Mouse (Mus musculus) CD4-positive, CD25-positive, alpha-beta regulatory T cell (primary cell): ENCODE measurements around the gene Ppil4. TPM values are rescaled to one million over a fixed set of nuclear protein-coding genes. Genes with fewer than 3 reads are reported as not detected.

Experiments
- polyA plus RNA-seq: library from polyadenylated mRNA; unstranded; fragments of 100-300 nt; shearing (Covaris generic); gene quantifications from one replicate; pipeline ENCODE4 v1.2.1, GENCODE M21; 2017

Gene Ppil4
- polyA plus RNA-seq = 86.1 TPM

GRCm38 (mm10) chr10:7792751-7793385 lies at the start of gene Ppil4, which contains the start of gene Ginm1:
Gene Ppil4 (plus strand): TSS chr10:7792891.
Gene Ginm1 (minus strand): TSS chr10:7792824.

GRCm38 (mm10) chr10:7832171-7832676 lies 39.5 kb downstream of the Ppil4 start, which contains the start of gene Zc3h12d:
Gene Zc3h12d (plus strand): TSS chr10:7832470.

Other genes starting within 250 kb of the Ppil4 start
- 1.5 TPM for gene Lrp11, start 203.1 kb upstream of the Ppil4 start, polyA plus RNA-seq
- 19.5 TPM for gene Nup43, start 125.4 kb upstream of the Ppil4 start, polyA plus RNA-seq
- gene Pcmt1, start 111.8 kb upstream of the Ppil4 start, polyA plus RNA-seq = 95.2 TPM
- gene Lats1, start 111.7 kb upstream of the Ppil4 start, polyA plus RNA-seq = 11.7 TPM
- gene Katna1, start 66.9 kb upstream of the Ppil4 start, polyA plus RNA-seq = 79.4 TPM
- gene Ginm1, start 67 bp upstream of the Ppil4 start, polyA plus RNA-seq = 69.1 TPM
- gene Zc3h12d, start 39.6 kb downstream of the Ppil4 start, polyA plus RNA-seq = 30.6 TPM
- 12.7 TPM for gene Tab2, start 163.3 kb downstream of the Ppil4 start, polyA plus RNA-seq